Mouse (Mus musculus) liver, embryonic 13.5 days (tissue): ENCODE measurements around the gene Gng2. TPM values are rescaled to one million over a fixed set of nuclear protein-coding genes. Genes with fewer than 3 reads are reported as not detected.

Experiments
- ATAC-seq: fragments of 200-750 bp; cut with Nextera tagmentation; 2 replicates; pipeline ENCODE4 v1.8.0; 2017; ENCODE audit warnings: low read depth, mild to moderate bottlenecking, moderate number of reproducible peaks, moderate library complexity
- DNase-seq: peaks from one replicate; pipeline ENCODE4 v3.0.0; 2022
- H3K27ac ChIP-seq: fragments of 300-500 bp; sonication (generic); 2 replicates; pipeline ENCODE4 v1.5.1; 2015; ENCODE audit warnings: moderate library complexity, mild to moderate bottlenecking, inconsistent platforms
- H3K27me3 ChIP-seq: fragments of 300-500 bp; sonication (generic); 2 replicates; pipeline ENCODE4 v1.6.1; 2015; ENCODE audit warnings: mild to moderate bottlenecking, inconsistent platforms
- H3K36me3 ChIP-seq: fragments of 300-500 bp; sonication (generic); 2 replicates; pipeline ENCODE4 v1.6.1; 2015; ENCODE audit warnings: mild to moderate bottlenecking, inconsistent platforms
- H3K4me1 ChIP-seq: fragments of 300-500 bp; sonication (generic); replicated peaks from 2 replicates; pipeline ENCODE4 v1.6.1; 2015; ENCODE audit warnings: inconsistent platforms
- H3K4me2 ChIP-seq: fragments of 300-500 bp; sonication (generic); 2 replicates; pipeline ENCODE4 v1.6.1; 2015; ENCODE audit warnings: inconsistent platforms, mild to moderate bottlenecking, moderate library complexity
- H3K4me3 ChIP-seq: fragments of 300-500 bp; sonication (generic); replicated peaks from 2 replicates; pipeline ENCODE4 v1.5.1; 2015; ENCODE audit warnings: mild to moderate bottlenecking, inconsistent platforms
- H3K9ac ChIP-seq: fragments of 300-500 bp; sonication (generic); 2 replicates; pipeline ENCODE4 v1.6.1; 2015; ENCODE audit warnings: mild to moderate bottlenecking, inconsistent platforms
- H3K9me3 ChIP-seq: fragments of 300-500 bp; sonication (generic); replicated peaks from 2 replicates; pipeline ENCODE4 v1.6.1; 2016; ENCODE audit warnings: inconsistent platforms
- WGBS: fragments of 180-500 bp; shearing (Covaris S2); methylation state at CpG from one replicate; pipeline ENCODE4 v1.1.7; 2015; ENCODE audit not compliant: insufficient replicate concordance; 5-methylcytosine and 5-hydroxymethylcytosine counted together
- polyA plus RNA-seq: library from polyadenylated mRNA; unstranded; fragments of >200 nt; fragmentation: Nextera tagmentation; extraction: Ambion mirVana; gene quantifications from 2 replicates; pipeline ENCODE4 v1.2.1, GENCODE M21; 2015

Gene Gng2
- polyA plus RNA-seq, 1 experiment from 2014 or later = 8.8 TPM

DNA sequence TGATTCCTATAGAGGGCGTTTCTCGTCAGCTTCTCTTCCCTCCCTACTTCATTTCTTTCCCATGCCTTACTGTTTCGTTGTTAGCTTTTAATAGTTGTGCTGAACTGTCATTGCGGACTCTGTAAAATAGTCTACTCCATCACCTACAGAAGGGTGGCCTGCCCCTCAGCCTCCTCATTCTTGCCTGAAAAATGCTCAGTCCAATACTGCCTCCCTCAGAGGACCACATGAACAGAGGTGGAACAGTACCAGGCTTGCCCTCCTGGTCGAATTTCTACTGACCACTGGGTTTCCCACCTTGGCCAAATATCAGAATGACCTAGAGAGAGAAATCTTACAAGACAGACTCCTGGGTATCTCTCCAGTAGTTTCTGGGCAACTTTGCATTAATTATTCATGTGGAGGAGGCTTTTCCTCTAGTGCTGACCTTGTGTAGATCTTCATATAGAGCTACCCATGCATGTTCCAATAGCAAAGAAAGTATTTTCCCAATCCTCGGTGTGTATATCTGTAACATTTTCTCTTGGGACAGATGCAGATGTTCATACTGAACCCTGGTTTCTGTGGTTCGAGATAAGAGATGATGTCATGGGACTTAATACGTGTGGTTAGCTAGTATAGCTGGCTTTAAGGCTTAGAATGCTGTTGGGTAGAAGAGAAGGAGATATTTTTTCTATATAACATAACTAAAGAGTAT lies 15.6 kb upstream of the Gng2 start:
- Histone ChIP-seq H3K27ac (no peak overlapping the region), H3K36me3 (no peaks in the 10 kb centered on the region), H3K4me2 (no peak overlapping the region), H3K4me1 (no peaks in the 10 kb centered on the region), H3K9me3 (no peaks in the 10 kb centered on the region), H3K4me3 (no peak overlapping the region), H3K27me3 (no peaks in the 10 kb centered on the region), H3K9ac (no peak overlapping the region)
- 39% methylated on average over 8 of the region's 8 CpGs for WGBS
- ATAC-seq (no peak), DNase-seq (no peak)

DNA sequence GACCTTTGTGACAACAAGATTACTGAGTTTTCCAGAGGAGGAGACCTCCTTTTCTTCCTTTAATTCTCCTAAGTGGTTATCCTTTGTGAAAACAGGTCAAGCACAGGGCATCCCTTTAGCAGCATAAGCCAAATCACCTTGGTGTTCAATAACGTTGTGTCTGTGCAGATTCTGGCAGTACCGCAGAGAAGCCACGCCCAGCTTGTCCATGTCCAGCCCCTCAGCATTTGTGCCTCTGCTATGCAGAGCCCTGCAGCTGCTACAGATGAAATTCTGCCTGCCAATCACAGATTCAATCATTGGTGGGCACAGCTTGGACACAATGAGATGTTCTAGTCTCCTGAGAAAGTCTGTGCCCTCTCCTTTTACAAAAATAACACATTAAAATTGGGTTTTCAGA lies 14.4 kb upstream of the Gng2 start:
- Histone ChIP-seq H3K9ac (no peak overlapping the region), H3K4me3 (no peak overlapping the region), H3K4me2 (no peak overlapping the region), H3K36me3 (no peaks in the 10 kb centered on the region), H3K27ac (no peak overlapping the region), H3K4me1 (peaks cover 4% of the 10 kb centered on the region; the same call in 1 of the 2 replicates), H3K9me3 (no peaks in the 10 kb centered on the region), H3K27me3 (0 out of 2 replicates have a peak, but pooled peaks cover 3% of the 10 kb centered on the region)
- no peak for DNase-seq
- ATAC-seq = no peak
- WGBS = 56% methylated on average over 3 of the region's 3 CpGs

GRCm38 (mm10) chr14:19990436-19990993 lies 13.1 kb upstream of the Gng2 start:
- Histone ChIP-seq H3K9me3 (no peaks in the 10 kb centered on the region), H3K9ac (no peak overlapping the region), H3K27ac (no peak overlapping the region), H3K36me3 (no peaks in the 10 kb centered on the region), H3K4me1 (peaks cover 12% of the 10 kb centered on the region), H3K27me3 (peaks cover 16% of the 10 kb centered on the region), H3K4me3 (no peak overlapping the region), H3K4me2 (no peak overlapping the region)
- ATAC-seq (no peak), DNase-seq (no peak)
- WGBS = 34% methylated on average over 1 of the region's 1 CpGs

GRCm38 (mm10) chr14:19988410-19988809 lies 11.0 kb upstream of the Gng2 start:
- Histone ChIP-seq H3K36me3 (no peaks in the 10 kb centered on the region), H3K27me3 (peaks cover 28% of the 10 kb centered on the region), H3K27ac (no peak overlapping the region), H3K4me3 (no peak overlapping the region), H3K4me1 (peaks cover 20% of the 10 kb centered on the region), H3K4me2 (no peak overlapping the region), H3K9ac (no peak overlapping the region), H3K9me3 (no peaks in the 10 kb centered on the region)
- 73% methylated on average over 3 of the region's 3 CpGs for WGBS
- DNase-seq (no peak), ATAC-seq (no peak)

- DNase-seq (no peak), ATAC-seq (no peak)
- Histone ChIP-seq H3K27ac (no peak overlapping the region), H3K4me3 (no peak overlapping the region), H3K36me3 (no peaks in the 10 kb centered on the region), H3K27me3 (peaks cover 28% of the 10 kb centered on the region), H3K4me2 (peak overlapping the region; percentile 28; the same call in 1 of the 2 replicates), H3K9me3 (no peaks in the 10 kb centered on the region), H3K9ac (no peak overlapping the region), H3K4me1 (peaks cover 20% of the 10 kb centered on the region)
- WGBS = 21% methylated on average over 8 of the region's 8 CpGs
Measured at GRCm38 (mm10) chr14:19987358-19987834, 10.0 kb upstream of the Gng2 start.

- 4% methylated on average over 13 of the region's 13 CpGs for WGBS
- no peaks in the 10 kb centered on the region for H3K9me3 ChIP-seq
- no peak for DNase-seq
- H3K4me3 ChIP-seq = no peak overlapping the region
- H3K27ac ChIP-seq = peak overlapping the region; percentile 59; the same call in 1 of the 2 replicates
- H3K27me3 ChIP-seq = peaks cover 28% of the 10 kb centered on the region
- ATAC-seq = 0 out of 2 replicates have a peak, but pooled peaks have one; percentile 48
- peak overlapping the region; percentile 28; the same call in 1 of the 2 replicates for H3K4me2 ChIP-seq
- H3K36me3 ChIP-seq = no peaks in the 10 kb centered on the region
- H3K4me1 ChIP-seq = peaks cover 20% of the 10 kb centered on the region
- H3K9ac ChIP-seq = no peak overlapping the region
Measured at GRCm38 (mm10) chr14:19986614-19987357, 9.4 kb upstream of the Gng2 start.

GRCm38 (mm10) chr14:19985912-19986613 lies 8.6 kb upstream of the Gng2 start:
- no peak overlapping the region for H3K4me3 ChIP-seq

GRCm38 (mm10) chr14:19985107-19985911 lies 7.9 kb upstream of the Gng2 start:
- no peak overlapping the region for H3K4me3 ChIP-seq
- no peak overlapping the region for H3K9ac ChIP-seq
- H3K27me3 ChIP-seq = peaks cover 28% of the 10 kb centered on the region
- no peaks in the 10 kb centered on the region for H3K36me3 ChIP-seq
- no peaks in the 10 kb centered on the region for H3K9me3 ChIP-seq
- WGBS = 5% methylated on average over 13 of the region's 13 CpGs
- DNase-seq (no peak), ATAC-seq (peak; percentile 23; the same call in 1 of the 2 replicates)
- H3K4me2 ChIP-seq = peak overlapping the region; percentile 28
- H3K27ac ChIP-seq = peak overlapping the region; percentile 59
- peaks cover 20% of the 10 kb centered on the region for H3K4me1 ChIP-seq

More at GRCm38 (mm10) chr14:19985912-19986613, 8.6 kb upstream of the Gng2 start:
- DNase-seq = no peak
- H3K9ac ChIP-seq = no peak overlapping the region
- peak overlapping the region; percentile 59 for H3K27ac ChIP-seq
- H3K36me3 ChIP-seq = no peaks in the 10 kb centered on the region
- H3K4me2 ChIP-seq = peak overlapping the region; percentile 28
- no peak for ATAC-seq
- H3K4me1 ChIP-seq = peaks cover 20% of the 10 kb centered on the region
- H3K27me3 ChIP-seq = peaks cover 28% of the 10 kb centered on the region
- 24% methylated on average over 8 of the region's 8 CpGs for WGBS
- H3K9me3 ChIP-seq = no peaks in the 10 kb centered on the region

- Histone ChIP-seq H3K4me2 (peak overlapping the region; percentile 56), H3K4me3 (peak overlapping the region; percentile 43), H3K9me3 (no peaks in the 10 kb centered on the region), H3K27ac (peak overlapping the region; percentile 34; the same call in 1 of the 2 replicates), H3K9ac (0 out of 2 replicates have a peak overlapping the region, but pooled peaks have one; percentile 4), H3K27me3 (peaks cover 29% of the 10 kb centered on the region), H3K4me1 (peaks cover 20% of the 10 kb centered on the region), H3K36me3 (no peaks in the 10 kb centered on the region)
- DNase-seq (peak; percentile 44), ATAC-seq (peak; percentile 88)
- under 1% methylated on average over 24 of the region's 24 CpGs for WGBS
Measured at GRCm38 (mm10) chr14:19976421-19977270, 781 bp downstream of the Gng2 start.
